Mouse (Mus musculus): ENCODE measurements around the gene Zfp580. TPM values are rescaled to one million over a fixed set of nuclear protein-coding genes. Genes with fewer than 3 reads are reported as not detected.

Gene Zfp580
- polyA plus RNA-seq, 1 experiment from 2014 or later, result 28.6 TPM

DNA sequence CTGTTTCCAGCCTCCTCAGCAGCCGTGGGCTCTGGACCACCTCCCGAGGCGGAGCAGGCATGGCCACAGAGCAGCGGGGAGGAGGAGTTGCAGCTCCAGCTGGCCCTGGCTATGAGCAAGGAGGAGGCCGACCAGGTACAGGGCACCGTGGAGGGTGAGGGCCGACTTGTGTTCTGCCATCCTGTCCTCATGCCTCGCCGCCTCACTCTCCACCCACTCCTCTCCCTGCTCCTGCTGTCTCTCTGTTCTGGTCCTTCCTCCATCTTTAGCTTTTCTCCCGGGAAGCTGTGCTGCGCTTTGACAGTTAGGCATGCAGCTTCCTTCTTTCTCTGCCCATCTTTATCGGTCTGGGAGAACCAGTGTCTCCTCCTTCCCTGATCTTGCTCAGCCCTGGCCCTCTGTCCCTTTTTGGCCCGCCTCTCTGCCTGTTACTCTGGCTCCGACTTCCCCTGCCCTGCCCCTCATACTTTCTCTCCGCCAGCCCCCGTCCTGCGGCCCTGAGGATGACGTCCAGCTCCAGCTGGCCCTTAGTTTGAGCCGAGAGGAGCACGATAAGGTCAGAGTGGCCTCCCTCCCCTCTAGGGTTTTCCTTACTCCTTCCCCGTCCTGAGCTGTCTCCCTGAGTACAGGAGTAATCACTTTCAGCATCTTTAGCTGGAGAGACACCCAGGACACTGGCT, 41.6 kb downstream of the Zfp580 start:
- 80% methylated on average over 21 of the region's 21 CpGs for WGBS
- peaks cover 64% of the 10 kb centered on the region for H3K36me3 ChIP-seq
- no peak overlapping the region for H3K9ac ChIP-seq
- no peak overlapping the region for H3K4me2 ChIP-seq
- ATAC-seq (ENCODE audit: insufficient read depth, low FRiP score, low read depth), result no peak
- H3K27ac ChIP-seq, result no peak overlapping the region
- H3K27me3 ChIP-seq (replicated peaks), result no peaks in the 10 kb centered on the region
- H3K4me3 ChIP-seq (replicated peaks), result no peak overlapping the region
- no peaks in the 10 kb centered on the region for H3K4me1 ChIP-seq
- H3K9me3 ChIP-seq, result no peaks in the 10 kb centered on the region

DNA sequence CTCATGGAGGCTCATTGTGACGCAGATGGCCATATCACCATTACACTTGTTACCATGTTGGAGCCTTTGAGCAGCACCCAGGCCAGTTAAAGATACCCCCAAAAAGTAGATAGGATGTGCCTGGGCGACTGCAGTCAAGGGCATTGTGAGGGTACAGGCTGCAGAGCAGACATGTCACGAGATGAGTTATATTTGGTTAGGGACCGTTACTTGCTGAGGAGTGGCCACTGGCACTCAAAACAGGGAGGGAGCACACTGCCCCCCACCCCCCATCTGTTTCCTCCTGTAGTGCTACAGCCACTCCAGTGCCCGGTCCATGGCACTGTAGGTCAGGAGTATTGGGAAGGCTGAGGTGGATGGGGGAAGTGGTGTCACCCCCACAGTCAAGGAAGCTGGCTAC, 47.4 kb downstream of the Zfp580 start:
- Histone ChIP-seq H3K36me3 (peaks cover 38% of the 10 kb centered on the region), H3K4me1 (no peaks in the 10 kb centered on the region), H3K9ac (no peak overlapping the region), H3K27me3 (replicated peaks) (no peaks in the 10 kb centered on the region), H3K4me3 (replicated peaks) (no peak overlapping the region), H3K27ac (no peak overlapping the region), H3K4me2 (no peak overlapping the region), H3K9me3 (no peaks in the 10 kb centered on the region)
- ATAC-seq (ENCODE audit: insufficient read depth, low FRiP score, low read depth), result no peak
- WGBS, result 82% methylated on average over 5 of the region's 5 CpGs

DNA sequence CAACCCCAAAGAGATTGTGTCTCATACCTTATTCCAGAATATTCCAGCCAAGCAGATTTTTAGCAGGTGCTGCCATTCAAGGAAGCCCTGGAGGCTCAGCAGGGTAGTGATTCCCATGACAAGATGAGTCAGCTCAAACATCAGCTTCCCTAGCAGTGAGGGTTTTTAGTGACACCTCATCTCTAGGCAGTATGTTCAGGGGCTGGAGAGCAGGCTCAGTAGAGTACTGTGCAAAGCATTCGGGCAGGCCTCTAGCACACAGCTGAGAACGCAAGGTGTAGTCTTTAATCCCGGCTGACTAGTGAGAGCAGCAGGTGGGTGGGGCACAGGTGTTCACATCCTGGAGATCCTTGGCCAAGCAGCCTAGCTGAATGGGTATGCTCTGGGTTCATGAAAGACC, 48.5 kb downstream of the Zfp580 start:
- no peak overlapping the region for H3K4me3 ChIP-seq (replicated peaks)
- 80% methylated on average over 3 of the region's 3 CpGs for WGBS
- H3K27ac ChIP-seq, result no peak overlapping the region
- ATAC-seq (ENCODE audit: insufficient read depth, low FRiP score, low read depth), result no peak
- no peaks in the 10 kb centered on the region for H3K9me3 ChIP-seq
- no peaks in the 10 kb centered on the region for H3K27me3 ChIP-seq (replicated peaks)
- H3K4me2 ChIP-seq, result no peak overlapping the region
- H3K4me1 ChIP-seq, result no peaks in the 10 kb centered on the region
- H3K9ac ChIP-seq, result no peak overlapping the region
- peaks cover 35% of the 10 kb centered on the region for H3K36me3 ChIP-seq

DNA sequence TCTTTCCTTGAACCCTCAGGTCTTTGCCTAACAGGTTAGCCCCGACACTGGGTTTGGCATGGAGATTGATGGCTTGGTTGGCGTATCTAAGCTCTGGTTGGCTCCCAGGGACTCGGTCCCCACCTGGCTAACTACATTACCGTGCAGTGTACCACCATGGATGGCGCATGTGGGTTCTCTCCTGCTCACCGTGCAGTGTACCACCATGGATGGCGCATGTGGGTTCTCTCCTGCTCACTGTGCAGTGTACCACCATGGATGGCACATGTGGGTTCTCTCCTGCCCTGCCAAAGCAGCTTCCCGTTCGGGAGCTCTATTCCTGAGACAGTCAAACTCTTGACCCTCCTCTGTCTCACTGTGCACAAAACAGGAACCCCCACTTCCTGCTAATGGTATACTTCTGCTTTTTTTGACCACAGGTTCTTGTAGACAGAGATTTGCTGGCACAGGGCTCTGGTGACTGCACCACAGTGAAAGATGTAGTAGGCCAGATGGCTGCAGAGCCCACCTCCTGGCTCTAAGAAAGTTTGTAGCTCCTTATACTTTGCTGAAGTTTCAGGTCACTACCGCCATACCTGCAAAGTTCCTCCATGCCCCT, 49.8 kb downstream of the Zfp580 start:
- Histone ChIP-seq H3K4me1 (no peaks in the 10 kb centered on the region), H3K4me2 (no peak overlapping the region), H3K9me3 (no peaks in the 10 kb centered on the region), H3K36me3 (peaks cover 22% of the 10 kb centered on the region), H3K27me3 (replicated peaks) (no peaks in the 10 kb centered on the region), H3K27ac (no peak overlapping the region), H3K9ac (no peak overlapping the region), H3K4me3 (replicated peaks) (no peak overlapping the region)
- ATAC-seq (ENCODE audit: insufficient read depth, low FRiP score, low read depth), result no peak
- 81% methylated on average over 10 of the region's 10 CpGs for WGBS

DNA sequence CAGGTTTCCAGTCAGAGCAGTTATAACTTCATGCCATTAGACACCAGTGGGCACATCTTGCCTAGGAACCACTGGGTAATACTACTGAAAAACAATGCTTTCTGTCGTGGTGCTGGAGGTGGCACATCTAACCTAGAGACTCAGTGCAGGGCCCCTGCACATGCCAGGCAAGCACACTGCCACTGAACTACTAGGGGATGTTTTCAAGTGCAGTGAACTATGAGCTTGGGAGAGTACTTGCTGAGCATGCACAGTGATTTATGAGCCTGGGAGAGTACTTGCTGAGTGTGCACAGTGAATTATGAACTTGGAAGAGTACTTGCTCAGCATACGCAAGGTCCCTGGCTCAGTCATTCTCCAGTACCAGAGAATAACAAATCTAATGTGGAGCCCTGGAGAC, 51.2 kb downstream of the Zfp580 start:
- no peak overlapping the region for H3K4me2 ChIP-seq
- 83% methylated on average over 2 of the region's 2 CpGs for WGBS
- no peaks in the 10 kb centered on the region for H3K9me3 ChIP-seq
- peaks cover 12% of the 10 kb centered on the region for H3K36me3 ChIP-seq
- ATAC-seq (ENCODE audit: insufficient read depth, low FRiP score, low read depth), result no peak
- H3K27me3 ChIP-seq (replicated peaks), result no peaks in the 10 kb centered on the region
- H3K4me3 ChIP-seq (replicated peaks), result no peak overlapping the region
- no peak overlapping the region for H3K27ac ChIP-seq
- no peak overlapping the region for H3K9ac ChIP-seq
- no peaks in the 10 kb centered on the region for H3K4me1 ChIP-seq

Other genes starting within 250 kb of the Zfp580 start
- gene Ube2s, start 238.9 kb upstream of the Zfp580 start, polyA plus RNA-seq (2015; fragmentation: Nextera tagmentation; extraction: Ambion mirVana), result 306 and 315 TPM in 2 replicates
- gene Shisa7, start 206.8 kb upstream of the Zfp580 start, polyA plus RNA-seq (2015; fragmentation: Nextera tagmentation; extraction: Ambion mirVana), result 0.36 and 0.44 TPM in 2 replicates
- 12.9 and 14.4 TPM in 2 replicates for gene Isoc2b, start 181.3 kb upstream of the Zfp580 start, polyA plus RNA-seq (2015; fragmentation: Nextera tagmentation; extraction: Ambion mirVana)
- 1.1 and 1.3 TPM in 2 replicates for gene Isoc2a, start 174.4 kb upstream of the Zfp580 start, polyA plus RNA-seq (2015; fragmentation: Nextera tagmentation; extraction: Ambion mirVana)
- not detected in 2 replicates for gene Gm36210, start 145.0 kb upstream of the Zfp580 start, polyA plus RNA-seq (2015; fragmentation: Nextera tagmentation; extraction: Ambion mirVana)
- gene Zfp628, start 136.3 kb upstream of the Zfp580 start, polyA plus RNA-seq (2015; fragmentation: Nextera tagmentation; extraction: Ambion mirVana), result 3.3 TPM in 2 replicates
- 4.3 and 4.5 TPM in 2 replicates for gene Nat14, start 129.5 kb upstream of the Zfp580 start, polyA plus RNA-seq (2015; fragmentation: Nextera tagmentation; extraction: Ambion mirVana)
- gene Ssc5d, start 125.8 kb upstream of the Zfp580 start, polyA plus RNA-seq (2015; fragmentation: Nextera tagmentation; extraction: Ambion mirVana), result 2.1 and 3.5 TPM in 2 replicates
- 0.22 and 0.30 TPM in 2 replicates for gene Sbk2, start 87.1 kb upstream of the Zfp580 start, polyA plus RNA-seq (2015; fragmentation: Nextera tagmentation; extraction: Ambion mirVana)
- gene Sbk3, start 80.4 kb upstream of the Zfp580 start, polyA plus RNA-seq (2015; fragmentation: Nextera tagmentation; extraction: Ambion mirVana), result not detected in 2 replicates
- 32.2 and 34.1 TPM in 2 replicates for gene Zfp579, start 55.4 kb upstream of the Zfp580 start, polyA plus RNA-seq (2015; fragmentation: Nextera tagmentation; extraction: Ambion mirVana)
- 16.0 and 16.4 TPM in 2 replicates for gene Zfp524, start 37.1 kb upstream of the Zfp580 start, polyA plus RNA-seq (2015; fragmentation: Nextera tagmentation; extraction: Ambion mirVana)
- gene Fiz1, start 36.8 kb upstream of the Zfp580 start, polyA plus RNA-seq (2015; fragmentation: Nextera tagmentation; extraction: Ambion mirVana), result 40.6 and 43.0 TPM in 2 replicates
- 1.5 and 2.0 TPM in 2 replicates for gene Gm44973, start 36.0 kb upstream of the Zfp580 start, polyA plus RNA-seq (2015; fragmentation: Nextera tagmentation; extraction: Ambion mirVana)
- 5.5 and 7.7 TPM in 2 replicates for gene Zfp865, start 31.2 kb upstream of the Zfp580 start, polyA plus RNA-seq (2015; fragmentation: Nextera tagmentation; extraction: Ambion mirVana)
- gene Ccdc106, start 31.0 kb upstream of the Zfp580 start, polyA plus RNA-seq (2015; fragmentation: Nextera tagmentation; extraction: Ambion mirVana), result 19.2 and 20.8 TPM in 2 replicates
- gene 4632433K11Rik, start 17.4 kb upstream of the Zfp580 start, polyA plus RNA-seq (2015; fragmentation: Nextera tagmentation; extraction: Ambion mirVana), result not detected in 2 replicates
- gene Zfp784, start 13.1 kb upstream of the Zfp580 start, polyA plus RNA-seq (2015; fragmentation: Nextera tagmentation; extraction: Ambion mirVana), result 5.4 and 6.0 TPM in 2 replicates
- 118 and 124 TPM in 2 replicates for gene U2af2, start 10.6 kb downstream of the Zfp580 start, polyA plus RNA-seq (2015; fragmentation: Nextera tagmentation; extraction: Ambion mirVana)
- gene Epn1, start 28.7 kb downstream of the Zfp580 start, polyA plus RNA-seq (2015; fragmentation: Nextera tagmentation; extraction: Ambion mirVana), result 54.5 and 59.6 TPM in 2 replicates
- gene Rfpl4, start 65.4 kb downstream of the Zfp580 start, polyA plus RNA-seq (2015; fragmentation: Nextera tagmentation; extraction: Ambion mirVana), result not detected in 2 replicates
- 0.30 and 0.55 TPM in 2 replicates for gene Rasl2-9, start 74.4 kb downstream of the Zfp580 start, polyA plus RNA-seq (2015; fragmentation: Nextera tagmentation; extraction: Ambion mirVana)
- 0.01 TPM in 1 of 2 replicates, not detected in the other for gene Vmn1r55, start 98.1 kb downstream of the Zfp580 start, polyA plus RNA-seq (2015; fragmentation: Nextera tagmentation; extraction: Ambion mirVana)
- not detected in 2 replicates for gene Vmn1r56, start 145.2 kb downstream of the Zfp580 start, polyA plus RNA-seq (2015; fragmentation: Nextera tagmentation; extraction: Ambion mirVana)
- gene Vmn1r57, start 167.0 kb downstream of the Zfp580 start, polyA plus RNA-seq (2015; fragmentation: Nextera tagmentation; extraction: Ambion mirVana), result not detected in 2 replicates

All from stomach, embryonic 15.5 days (tissue).